Mouse (Mus musculus) liver, embryonic 18 days (tissue): ENCODE results near the gene B4galnt3. TPM values are rescaled to one million over a fixed set of nuclear protein-coding genes. Genes with fewer than 3 reads are reported as not detected.

Source experiments
- polyA plus RNA-seq: library from polyadenylated mRNA; depleted of rRNA; stranded (reverse); fragments of >200 nt; gene quantifications from 2 replicates; pipeline ENCODE4 v1.2.3, GENCODE M21; 2012; rRNA removed

The B4galnt3 gene
- 0.03 and 0.05 TPM in 2 replicates for polyA plus RNA-seq

GRCm38 (mm10) chr6:120294056-120294784, at the start of gene B4galnt3, which contains the start of gene D330020A13Rik:
Gene B4galnt3, minus strand, starts transcription at chr6:120294559.
Gene D330020A13Rik, plus strand, starts transcription at chr6:120294364.

Other genes with a start within 250 kb of the B4galnt3 start
- 0.10 and 0.12 TPM in 2 replicates for gene Ninj2, start 201.2 kb downstream of the B4galnt3 start, polyA plus RNA-seq
- gene D330020A13Rik, start 195 bp downstream of the B4galnt3 start, polyA plus RNA-seq, result not detected in 2 replicates
- 4.2 and 4.9 TPM in 2 replicates for gene Kdm5a, start 69.6 kb upstream of the B4galnt3 start, polyA plus RNA-seq
- 6.8 and 8.1 TPM in 2 replicates for gene Ccdc77, start 69.8 kb upstream of the B4galnt3 start, polyA plus RNA-seq
- gene Il17ra, start 168.7 kb upstream of the B4galnt3 start, polyA plus RNA-seq, result 11.1 and 12.6 TPM in 2 replicates
- under 0.01 and 0.01 TPM in 2 replicates for gene Tmem121b, start 199.2 kb upstream of the B4galnt3 start, polyA plus RNA-seq
- gene Hdhd5, start 236.8 kb upstream of the B4galnt3 start, polyA plus RNA-seq, result 8.4 and 8.7 TPM in 2 replicates